Comparison of ENCODE assay signal across 8 mouse cellular contexts in the genomic region with DNA sequence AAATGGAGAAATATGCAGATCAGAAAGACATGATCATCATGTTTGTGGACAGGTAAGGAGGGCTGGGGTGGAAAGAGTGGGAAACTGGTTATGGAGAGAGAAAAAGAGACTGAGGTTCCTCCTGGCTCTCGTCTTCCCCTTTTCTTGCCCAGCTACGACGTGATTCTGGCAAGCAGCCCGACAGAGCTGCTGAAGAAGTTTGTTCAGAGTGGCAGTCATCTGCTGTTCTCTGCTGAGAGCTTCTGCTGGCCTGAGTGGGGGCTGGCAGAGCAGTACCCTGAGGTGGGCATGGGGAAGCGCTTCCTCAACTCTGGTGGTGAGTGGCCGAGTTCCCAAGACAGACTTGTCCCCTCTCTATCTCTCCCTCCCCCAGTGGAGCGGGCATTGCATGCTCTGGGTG. TPM values are rescaled to one million over a fixed set of nuclear protein-coding genes. Genes with fewer than 3 reads are reported as not detected.
DNase-seq lines count a peak whose midpoint lies in the region; ATAC-seq and TF ChIP-seq lines count a peak whose summit lies in the region.

No protein-coding gene starts in this region.

- no peak for TF ChIP-seq CTCF in lung, adult 2 months (IDR thresholded peaks at IDR 0.05; ENCODE audit: insufficient read depth, low read length)

- H3K27ac ChIP-seq in embryonic facial prominence, embryonic 14.5 days (replicated peaks; ENCODE audit: low read depth, low read length), result no peak overlapping the region
- H3K27ac ChIP-seq in hindbrain, embryonic 16.5 days (ENCODE audit: low read depth, low read length), result peak overlapping the region; percentile 24

- H3K4me2 ChIP-seq in embryonic facial prominence, embryonic 14.5 days (ENCODE audit: low read depth, low read length), result peak overlapping the region; percentile 84
- H3K4me2 ChIP-seq in hindbrain, embryonic 16.5 days (ENCODE audit: low read length), result peak overlapping the region; percentile 62

- DNase-seq in cerebellum, adult 9-10 months, result peak; percentile 46
- DNase-seq in cerebellum, postnatal 36 days, result no peak
- peak; percentile 55 for DNase-seq in 416B (ENCODE audit: low read depth)
- no peak for DNase-seq in embryonic facial prominence, embryonic 14.5 days (ENCODE audit: low spot score)
- DNase-seq in lung, adult 2 months, result peak; percentile 33
- peak; percentile 61 for DNase-seq in right cerebral cortex, postnatal 4 days
- DNase-seq in Muller cell, postnatal 12 days (ENCODE audit: inconsistent ontology term), result no peak

- peaks cover 13% of the 10 kb centered on the region for H3K4me1 ChIP-seq in embryonic facial prominence, embryonic 14.5 days (ENCODE audit: control insufficient read depth, insufficient read depth, low read length)
- peaks cover 15% of the 10 kb centered on the region for H3K4me1 ChIP-seq in hindbrain, embryonic 16.5 days (ENCODE audit: control insufficient read depth, insufficient read depth, low read depth, low read length)
- H3K4me1 ChIP-seq in lung, adult 2 months (ENCODE audit: control insufficient read depth, insufficient read depth, low read length), result peaks cover 3% of the 10 kb centered on the region; the same call in 1 of the 2 replicates

- no peaks in the 10 kb centered on the region for H3K9me3 ChIP-seq in embryonic facial prominence, embryonic 14.5 days (ENCODE audit: control insufficient read depth, low read length)
- no peaks in the 10 kb centered on the region for H3K9me3 ChIP-seq in hindbrain, embryonic 16.5 days (ENCODE audit: control insufficient read depth, low read length)

- peak overlapping the region; percentile 72 for H3K4me3 ChIP-seq in embryonic facial prominence, embryonic 14.5 days (ENCODE audit: low read depth, low read length)
- H3K4me3 ChIP-seq in hindbrain, embryonic 16.5 days (ENCODE audit: low read length), result peak overlapping the region; percentile 59
- H3K4me3 ChIP-seq in lung, adult 2 months (replicated peaks; ENCODE audit: extremely low read depth, low read depth, low read length), result no peak overlapping the region

- no peaks in the 10 kb centered on the region for H3K27me3 ChIP-seq in embryonic facial prominence, embryonic 14.5 days (replicated peaks; ENCODE audit: control insufficient read depth, insufficient read depth, low read length)
- no peaks in the 10 kb centered on the region for H3K27me3 ChIP-seq in hindbrain, embryonic 16.5 days (replicated peaks; ENCODE audit: control insufficient read depth, insufficient read depth, low read length)

- 47% methylated on average over 4 of the region's 7 CpGs for WGBS in embryonic facial prominence, embryonic 14.5 days
- 66% methylated on average over 5 of the region's 7 CpGs for WGBS in hindbrain, embryonic 16.5 days
- 46% methylated on average over 7 of the region's 7 CpGs for WGBS in lung, adult 2 months

- TF ChIP-seq POLR2A in lung, adult 2 months (IDR thresholded peaks at IDR 0.05; ENCODE audit: borderline replicate concordance, extremely low read depth, low read depth, low read length), result no peak

- H3K36me3 ChIP-seq in embryonic facial prominence, embryonic 14.5 days (ENCODE audit: control insufficient read depth, insufficient read depth, low read length), result peaks cover 60% of the 10 kb centered on the region
- peaks cover 38% of the 10 kb centered on the region for H3K36me3 ChIP-seq in hindbrain, embryonic 16.5 days (ENCODE audit: control insufficient read depth, insufficient read depth, low read length)

- ATAC-seq in embryonic facial prominence, embryonic 14.5 days (ENCODE audit: low read depth), result no peak
- no peak for ATAC-seq in hindbrain, embryonic 16.5 days

- H3K9ac ChIP-seq in embryonic facial prominence, embryonic 14.5 days (ENCODE audit: low read depth, low read length), result peak overlapping the region; percentile 88
- peak overlapping the region; percentile 79 for H3K9ac ChIP-seq in hindbrain, embryonic 16.5 days (ENCODE audit: low read depth, low read length)

RNA-seq across cellular contexts. Expression of gene Znhit1, which starts 0.6 kb away (rescaled TPM):
- polyA plus RNA-seq in embryonic facial prominence, embryonic 14.5 days (2014; fragmentation: Nextera tagmentation; extraction: Ambion mirVana), result 76.6 and 85.8 TPM in 2 replicates
- 144 and 156 TPM in 2 replicates for polyA plus RNA-seq in hindbrain, embryonic 16.5 days (2015; fragmentation: Nextera tagmentation; extraction: Ambion mirVana)
- polyA plus RNA-seq in lung, adult 2 months (2012; rRNA removed), result 70.3 and 82.0 TPM in 2 replicates

RNA-seq across cellular contexts. Expression of gene Plod3, which starts 1.6 kb away (rescaled TPM):
- 51.1 and 62.2 TPM in 2 replicates for polyA plus RNA-seq in embryonic facial prominence, embryonic 14.5 days (2014; fragmentation: Nextera tagmentation; extraction: Ambion mirVana)
- 36.3 and 39.7 TPM in 2 replicates for polyA plus RNA-seq in hindbrain, embryonic 16.5 days (2015; fragmentation: Nextera tagmentation; extraction: Ambion mirVana)
- polyA plus RNA-seq in lung, adult 2 months (2012; rRNA removed), result 84.8 and 85.6 TPM in 2 replicates

RNA-seq across cellular contexts. Expression of gene Cldn15, which starts 22.0 kb away (rescaled TPM):
- 0.77 and 0.97 TPM in 2 replicates for polyA plus RNA-seq in embryonic facial prominence, embryonic 14.5 days (2014; fragmentation: Nextera tagmentation; extraction: Ambion mirVana)
- 0.16 and 0.30 TPM in 2 replicates for polyA plus RNA-seq in hindbrain, embryonic 16.5 days (2015; fragmentation: Nextera tagmentation; extraction: Ambion mirVana)
- 20.6 and 27.6 TPM in 2 replicates for polyA plus RNA-seq in lung, adult 2 months (2012; rRNA removed)

RNA-seq across cellular contexts. Expression of gene Fis1, which starts 35.3 kb away (rescaled TPM):
- 266 and 270 TPM in 2 replicates for polyA plus RNA-seq in embryonic facial prominence, embryonic 14.5 days (2014; fragmentation: Nextera tagmentation; extraction: Ambion mirVana)
- polyA plus RNA-seq in hindbrain, embryonic 16.5 days (2015; fragmentation: Nextera tagmentation; extraction: Ambion mirVana), result 370 and 382 TPM in 2 replicates
- 203 and 217 TPM in 2 replicates for polyA plus RNA-seq in lung, adult 2 months (2012; rRNA removed)

RNA-seq across cellular contexts. Expression of gene Vgf, which starts 37.8 kb away (rescaled TPM):
- 0.92 and 1.3 TPM in 2 replicates for polyA plus RNA-seq in embryonic facial prominence, embryonic 14.5 days (2014; fragmentation: Nextera tagmentation; extraction: Ambion mirVana)
- polyA plus RNA-seq in hindbrain, embryonic 16.5 days (2015; fragmentation: Nextera tagmentation; extraction: Ambion mirVana), result 14.1 and 17.0 TPM in 2 replicates
- 0.03 TPM in 1 of 2 replicates, not detected in the other for polyA plus RNA-seq in lung, adult 2 months (2012; rRNA removed)

Comparison
In these comparisons a context has a peak if more than half of its experiments do, and no peak if none do; other contexts are left out.
1. DNase-seq: peak in cerebellum, adult 9-10 months (single experiment), 416B (single experiment), lung, adult 2 months (single experiment) and right cerebral cortex, postnatal 4 days (single experiment); none in cerebellum, postnatal 36 days (0 of 2), embryonic facial prominence, embryonic 14.5 days (single experiment) and Muller cell, postnatal 12 days (single experiment).
2. RNA of gene Cldn15, which starts 22.0 kb away (polyA plus RNA-seq): 20.6 to 27.6 TPM in lung, adult 2 months; 0.77 to 0.97 TPM in embryonic facial prominence, embryonic 14.5 days and 0.16 to 0.30 TPM in hindbrain, embryonic 16.5 days; every median in the first group is over 10 times any median in the second.